Mouse (Mus musculus) olfactory bulb, adult 2 months (tissue): ENCODE results near the gene L3mbtl2. TPM values are rescaled to one million over a fixed set of nuclear protein-coding genes. Genes with fewer than 3 reads are reported as not detected.

Experiments
- H3K27ac ChIP-seq: fragments of 200-500 bp; 2 replicates; pipeline ENCODE4 v1.5.1; 2012; ENCODE audit warnings: low read depth, low read length; ENCODE audit not compliant: insufficient read depth
- H3K4me1 ChIP-seq: fragments of 200-500 bp; 2 replicates; pipeline ENCODE4 v1.6.1; 2012; ENCODE audit warnings: low read length; ENCODE audit not compliant: control insufficient read depth, insufficient read depth
- H3K4me3 ChIP-seq: fragments of 200-500 bp; 2 replicates; pipeline ENCODE4 v1.5.1; 2012; ENCODE audit warnings: mild to moderate bottlenecking, low read depth, low read length, moderate library complexity; ENCODE audit not compliant: insufficient read depth
- CTCF ChIP-seq: fragments of 200-500 bp; IDR thresholded peaks from 2 replicates; pipeline ENCODE4 v1.5.1; 2012; ENCODE audit warnings: low read depth, mild to moderate bottlenecking, low read length, moderate library complexity; ENCODE audit not compliant: insufficient read depth
- POLR2A ChIP-seq: fragments of 200-500 bp; IDR thresholded peaks from 2 replicates; pipeline ENCODE4 v1.6.1; 2012; ENCODE audit warnings: mild to moderate bottlenecking, low read depth, low read length, moderate library complexity; ENCODE audit not compliant: insufficient read depth
- WGBS: fragments of 180-500 bp; shearing (Covaris S2); methylation state at CpG from one replicate; pipeline ENCODE4 v1.1.7; 2018; 5-methylcytosine and 5-hydroxymethylcytosine counted together
- polyA plus RNA-seq: library from polyadenylated mRNA; stranded (reverse); fragments of >200 nt; gene quantifications from 2 replicates; pipeline ENCODE4 v1.2.4, GENCODE M21; 2012; ENCODE audit warnings: low replicate concordance; ENCODE audit not compliant: missing spikeins, insufficient read depth, insufficient read length

Gene L3mbtl2
- polyA plus RNA-seq, result not detected in 2 replicates

DNA sequence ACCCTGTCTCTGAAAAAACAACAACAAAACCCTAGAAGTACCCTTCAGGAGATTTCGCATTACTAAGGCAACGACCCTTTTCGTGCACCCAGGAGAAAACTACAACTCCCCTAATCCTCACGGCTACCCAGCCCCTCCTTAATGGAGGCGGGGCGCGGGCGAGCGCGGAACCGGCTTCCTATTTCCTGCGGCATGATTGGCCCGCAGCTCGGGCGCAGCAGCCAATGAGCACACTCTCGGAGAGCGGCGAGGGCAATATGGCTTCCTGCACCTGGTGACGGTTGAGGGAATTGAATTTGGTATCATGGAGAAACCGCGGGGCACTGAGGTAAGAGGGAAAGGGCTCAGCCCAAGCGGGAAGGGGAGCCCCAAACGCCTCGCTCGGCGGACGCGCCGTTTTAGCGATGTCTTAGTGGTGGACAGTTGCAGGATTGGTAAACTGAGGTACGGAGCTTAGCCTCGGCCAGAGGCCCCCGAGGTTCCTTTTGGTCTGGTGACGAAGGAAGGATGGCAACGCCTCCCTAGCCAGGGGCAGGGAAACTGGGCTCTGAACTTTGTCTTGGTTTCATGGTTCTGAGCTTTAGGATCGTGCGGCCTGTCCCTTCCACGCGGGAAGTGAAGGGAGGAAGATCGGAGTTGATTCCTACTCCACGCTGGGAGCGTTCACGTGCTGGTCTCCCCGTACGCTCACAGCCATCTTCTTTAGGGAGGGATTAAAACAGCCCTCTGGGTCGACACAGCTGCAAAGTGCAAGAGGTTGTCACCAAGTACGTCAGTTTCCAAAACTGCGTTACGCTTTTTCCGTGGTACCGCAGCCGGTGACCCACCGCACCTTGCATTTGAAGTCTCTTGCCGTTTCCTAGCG, at the start of gene L3mbtl2:
TSS of gene L3mbtl2 (plus strand) at position 193 of the 865 bp plus-strand sequence.
- 1% methylated on average over 55 of the region's 55 CpGs for WGBS
- H3K4me1 ChIP-seq, result no peaks in the 10 kb centered on the region

DNA sequence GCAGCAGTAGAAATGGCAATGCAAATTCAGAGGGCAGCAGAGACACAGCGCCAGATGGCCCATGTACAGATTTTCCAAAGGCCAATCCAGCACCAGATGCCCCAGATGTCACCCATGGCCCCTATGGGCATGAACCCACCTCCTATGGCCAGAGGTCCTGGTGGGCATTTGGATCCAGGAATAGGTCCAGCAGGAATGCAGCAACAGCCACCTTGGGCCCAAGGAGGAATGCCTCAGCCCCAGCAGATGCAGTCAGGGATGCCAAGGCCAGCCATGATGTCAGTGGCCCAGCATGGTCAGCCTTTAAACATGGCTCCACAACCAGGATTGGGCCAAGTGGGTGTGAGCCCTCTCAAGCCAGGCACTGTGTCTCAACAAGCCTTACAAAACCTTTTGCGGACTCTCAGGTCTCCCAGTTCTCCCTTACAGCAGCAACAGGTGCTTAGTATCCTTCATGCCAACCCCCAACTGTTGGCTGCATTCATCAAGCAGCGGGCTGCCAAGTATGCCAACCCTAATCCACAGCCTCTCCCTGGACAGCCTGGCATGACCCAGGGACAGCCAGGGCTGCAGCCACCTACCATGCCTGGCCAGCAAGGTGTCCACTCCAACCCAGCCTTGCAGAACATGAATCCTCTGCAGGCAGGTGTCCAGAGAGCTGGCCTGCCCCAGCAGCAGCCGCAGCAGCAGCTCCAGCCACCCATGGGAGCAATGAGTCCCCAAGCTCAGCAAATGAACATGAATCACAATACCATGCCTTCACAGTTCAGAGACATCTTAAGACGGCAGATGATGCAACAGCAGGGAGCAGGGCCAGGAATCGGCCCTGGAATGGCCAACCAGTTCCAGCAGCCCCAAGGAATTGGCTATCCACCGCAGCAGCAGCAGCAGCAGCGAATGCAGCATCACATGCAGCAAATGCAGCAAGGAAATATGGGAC, 13.9 kb upstream of the L3mbtl2 start:
- WGBS, result 86% methylated on average over 8 of the region's 8 CpGs
- H3K4me1 ChIP-seq, result no peaks in the 10 kb centered on the region
- H3K4me3 ChIP-seq, result no peak overlapping the region
- no peak overlapping the region for H3K27ac ChIP-seq
- TF ChIP-seq POLR2A (no peak), CTCF (no peak)

More for the DNA sequence above, at the start of gene L3mbtl2:
- no peak within 1 kb of the TSS for H3K27ac ChIP-seq
- peak within 1 kb of the TSS; percentile 90 for H3K4me3 ChIP-seq
- TF ChIP-seq CTCF (no peak), POLR2A (no peak)

DNA sequence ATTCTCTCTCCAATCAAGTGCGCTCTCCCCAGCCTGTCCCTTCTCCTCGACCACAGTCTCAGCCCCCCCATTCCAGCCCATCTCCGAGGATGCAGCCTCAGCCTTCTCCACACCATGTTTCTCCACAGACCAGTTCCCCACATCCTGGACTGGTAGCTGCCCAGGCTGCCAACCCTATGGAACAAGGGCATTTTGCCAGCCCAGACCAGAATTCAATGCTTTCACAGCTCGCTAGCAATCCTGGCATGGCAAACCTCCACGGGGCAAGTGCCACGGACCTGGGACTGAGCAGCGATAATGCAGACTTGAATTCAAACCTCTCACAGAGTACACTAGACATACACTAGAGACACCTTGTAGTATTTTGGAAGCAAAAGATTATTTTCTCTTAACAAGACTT, 13.1 kb upstream of the L3mbtl2 start:
- 53% methylated on average over 7 of the region's 7 CpGs for WGBS
- Histone ChIP-seq H3K4me1 (no peaks in the 10 kb centered on the region), H3K27ac (no peak overlapping the region), H3K4me3 (no peak overlapping the region)
- TF ChIP-seq CTCF (no peak), POLR2A (no peak)

DNA sequence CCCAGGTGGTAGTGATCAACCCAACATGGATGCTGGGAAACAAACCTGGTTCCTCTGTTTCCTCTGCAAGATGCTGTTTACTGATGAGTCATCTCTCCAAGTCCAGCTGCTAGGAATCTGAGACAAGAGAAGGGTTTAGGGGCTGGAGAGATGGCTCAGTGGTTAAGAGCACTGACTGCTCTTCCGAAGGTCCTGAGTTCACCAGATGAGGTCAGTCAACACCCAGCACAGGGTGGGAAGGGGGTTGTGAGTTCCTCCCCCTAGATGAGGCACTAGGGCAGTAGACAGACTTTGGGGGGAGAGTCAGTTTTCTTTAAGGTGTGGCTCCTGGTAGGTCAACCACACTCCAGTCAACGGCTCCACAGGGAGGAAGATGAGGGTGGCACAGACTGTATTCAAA, 2.0 kb upstream of the L3mbtl2 start:
- H3K4me3 ChIP-seq, result no peak overlapping the region
- H3K4me1 ChIP-seq, result no peaks in the 10 kb centered on the region
- H3K27ac ChIP-seq, result no peak overlapping the region
- 95% methylated on average over 2 of the region's 2 CpGs for WGBS
- TF ChIP-seq POLR2A, result no peak
- TF ChIP-seq CTCF, result no peak

DNA sequence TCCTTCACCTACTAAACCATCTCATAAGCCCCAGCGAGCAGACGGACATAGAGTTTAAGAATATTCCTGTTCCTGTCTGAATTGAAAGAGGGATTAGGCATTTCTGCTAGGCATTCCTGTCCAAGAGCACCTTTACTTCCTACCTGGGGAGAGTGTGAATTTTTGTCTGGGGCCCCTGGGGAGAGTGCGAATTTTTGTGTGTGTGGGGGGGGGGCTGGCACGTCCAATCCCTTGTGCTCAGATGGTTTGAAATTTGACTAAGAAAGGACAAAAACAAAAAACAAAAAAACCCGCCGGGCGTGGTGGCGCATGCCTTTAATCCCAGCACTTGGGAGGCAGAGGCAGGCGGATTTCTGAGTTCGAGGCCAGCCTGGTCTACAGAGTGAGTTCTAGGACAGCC, 408 bp upstream of the L3mbtl2 start:
- 66% methylated on average over 10 of the region's 10 CpGs for WGBS
- H3K4me3 ChIP-seq, result peak overlapping the region; percentile 24
- no peak for TF ChIP-seq POLR2A
- TF ChIP-seq CTCF, result no peak
- no peaks in the 10 kb centered on the region for H3K4me1 ChIP-seq
- no peak overlapping the region for H3K27ac ChIP-seq

DNA sequence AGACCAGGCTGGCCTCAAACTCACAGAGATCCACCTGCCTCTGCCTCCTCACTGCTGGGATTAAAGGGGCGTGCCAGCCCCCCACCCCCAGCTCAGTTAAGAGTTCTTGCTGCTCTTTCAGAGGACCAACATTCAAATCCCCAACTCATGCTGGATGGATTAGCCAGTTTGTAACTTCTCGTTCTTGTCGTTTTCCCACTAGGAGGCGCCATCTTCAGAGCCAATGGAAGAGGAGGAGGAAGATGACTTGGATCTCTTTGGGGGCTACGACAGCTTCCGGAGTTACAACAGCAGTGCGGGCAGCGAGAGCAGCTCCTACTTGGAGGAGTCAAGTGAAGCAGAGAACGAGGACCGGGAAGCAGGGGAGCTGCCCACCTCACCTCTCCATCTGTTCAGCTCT, 3.3 kb downstream of the L3mbtl2 start:
- Histone ChIP-seq H3K4me3 (no peak overlapping the region), H3K4me1 (no peaks in the 10 kb centered on the region), H3K27ac (no peak overlapping the region)
- TF ChIP-seq CTCF (no peak), POLR2A (no peak)
- 90% methylated on average over 10 of the region's 10 CpGs for WGBS

DNA sequence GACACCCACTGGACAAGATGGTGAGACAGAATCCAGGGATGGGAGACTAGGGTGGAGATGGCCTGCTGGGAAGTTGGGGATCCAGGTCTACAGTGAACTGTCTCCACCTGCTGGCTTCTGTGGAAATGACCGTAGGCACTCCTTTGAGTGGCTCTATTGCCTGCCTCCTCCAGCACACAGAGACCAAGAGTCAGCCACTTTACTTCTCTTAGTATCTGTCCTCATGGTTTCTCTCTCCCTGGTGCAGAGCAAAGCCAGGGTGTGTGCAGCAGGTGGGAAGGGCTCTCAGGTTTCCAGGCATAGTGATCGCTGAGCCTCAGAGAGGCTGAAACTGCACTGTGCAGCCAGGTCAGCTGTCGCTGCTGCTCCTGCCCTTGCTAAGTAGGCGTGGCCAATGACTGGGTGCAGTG, 6.5 kb downstream of the L3mbtl2 start:
- H3K4me3 ChIP-seq, result no peak overlapping the region
- H3K27ac ChIP-seq, result no peak overlapping the region
- no peak for TF ChIP-seq POLR2A
- TF ChIP-seq CTCF, result no peak
- WGBS, result 80% methylated on average over 4 of the region's 4 CpGs
- no peaks in the 10 kb centered on the region for H3K4me1 ChIP-seq

DNA sequence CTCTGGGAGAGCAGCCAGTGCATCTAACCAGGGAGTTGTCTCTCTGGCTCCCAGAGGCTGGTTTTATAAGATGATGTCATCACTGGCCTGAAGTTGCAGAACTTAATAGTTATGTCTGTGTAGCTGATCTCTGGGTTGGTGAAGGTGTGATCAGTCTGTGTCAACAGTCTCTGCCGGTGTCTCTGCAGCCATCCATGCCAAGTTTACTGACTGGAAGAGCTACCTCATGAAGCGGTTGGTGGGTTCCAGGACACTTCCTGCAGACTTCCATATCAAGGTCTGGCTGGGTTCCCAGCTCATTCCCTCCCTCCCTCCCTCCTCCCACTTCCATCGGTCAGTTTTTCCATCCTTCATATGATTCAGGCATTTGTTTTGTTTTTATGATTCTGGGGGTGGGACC, 12.9 kb downstream of the L3mbtl2 start:
- Histone ChIP-seq H3K27ac (no peak overlapping the region), H3K4me3 (no peak overlapping the region), H3K4me1 (no peaks in the 10 kb centered on the region)
- TF ChIP-seq CTCF (no peak), POLR2A (no peak)
- WGBS, result 70% methylated on average over 3 of the region's 3 CpGs

DNA sequence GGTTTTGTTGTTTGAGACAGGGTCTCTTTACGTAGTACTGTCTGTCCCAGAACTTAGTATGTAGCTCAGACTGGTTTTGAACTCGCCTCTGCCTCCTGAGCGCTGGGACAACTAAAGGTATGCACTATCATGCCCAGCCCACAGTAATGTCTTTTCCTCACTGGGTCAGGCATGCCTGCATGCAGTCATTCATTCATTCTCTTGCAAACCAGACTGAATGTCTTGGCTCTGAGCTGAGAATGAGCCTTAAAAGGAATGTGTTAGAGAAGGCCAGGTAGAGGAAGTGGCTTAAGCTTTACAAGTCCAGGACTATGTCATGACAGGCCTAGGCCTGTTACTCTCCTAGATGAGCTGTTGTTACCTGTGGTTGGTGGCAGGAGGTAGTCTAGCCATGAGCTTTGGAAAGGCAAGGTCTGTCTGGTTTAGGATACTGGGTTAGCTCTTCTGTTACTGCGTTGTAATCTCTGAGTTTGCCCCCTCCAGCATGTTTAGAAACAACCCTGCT, 16.7 kb downstream of the L3mbtl2 start:
- TF ChIP-seq POLR2A (no peak), CTCF (no peak)
- Histone ChIP-seq H3K27ac (no peak overlapping the region), H3K4me3 (no peak overlapping the region), H3K4me1 (no peaks in the 10 kb centered on the region)
- WGBS, result 96% methylated on average over 4 of the region's 4 CpGs
